ENCODE assay signal across 15 mouse cellular contexts in the genomic region with DNA sequence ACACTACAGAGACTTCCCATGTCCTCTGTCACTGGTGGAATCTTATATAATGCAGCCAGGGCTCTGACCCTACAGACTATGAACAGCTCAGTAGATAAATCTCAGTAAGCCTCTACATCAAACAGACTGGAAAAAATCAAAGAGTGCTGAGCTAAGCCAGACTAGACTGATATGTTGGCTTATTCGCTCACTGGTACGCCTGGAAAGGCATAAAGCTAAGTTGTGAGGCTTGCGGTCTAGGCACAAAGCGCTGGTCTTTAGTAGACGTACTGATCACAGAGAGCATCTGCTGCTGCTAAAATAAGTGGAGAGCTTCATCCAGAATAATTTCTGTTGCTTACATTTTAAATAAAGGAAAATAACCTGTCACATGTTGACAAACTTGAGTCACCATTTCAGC.
DNase-seq lines count a peak whose midpoint lies in the region; ATAC-seq and TF ChIP-seq lines count a peak whose summit lies in the region.
"Had no signal": no experiment of that assay in that cellular context is flagged by ENCODE, and none has a peak within 500 bp of the region (broad histone marks: within the 10 kb centered on the region; RNA-seq: fewer than 3 reads in every experiment).

No protein-coding gene starts in this region.

- intact Hi-C loops in left cerebral cortex, postnatal 25 days (cut with DNase I), result no loop called here

- no peaks in the 10 kb centered on the region for H3K9me3 ChIP-seq in heart, embryonic 13.5 days
- no peaks in the 10 kb centered on the region for H3K9me3 ChIP-seq in lung, embryonic 14.5 days (ENCODE audit: low read depth, low read length)
- H3K9me3 ChIP-seq in intestine, embryonic 16.5 days (ENCODE audit: control insufficient read depth, low read length), result no peaks in the 10 kb centered on the region
- H3K9me3 ChIP-seq: megakaryocyte, embryonic 14.5 days had no signal

- no peak overlapping the region for H3K4me2 ChIP-seq in heart, embryonic 13.5 days
- no peak overlapping the region for H3K4me2 ChIP-seq in lung, embryonic 14.5 days
- no peak overlapping the region for H3K4me2 ChIP-seq in intestine, embryonic 16.5 days (ENCODE audit: low read depth, low read length)

- WGBS in heart, embryonic 13.5 days, result 57% methylated on average over 5 of the region's 5 CpGs
- 72% methylated on average over 5 of the region's 5 CpGs for WGBS in lung, embryonic 14.5 days
- 65% methylated on average over 5 of the region's 5 CpGs for WGBS in intestine, embryonic 16.5 days

- H3K4me1 ChIP-seq in heart, embryonic 13.5 days, result peaks cover 55% of the 10 kb centered on the region
- peaks cover 37% of the 10 kb centered on the region for H3K4me1 ChIP-seq in lung, embryonic 14.5 days (ENCODE audit: insufficient read depth)
- peaks cover 33% of the 10 kb centered on the region for H3K4me1 ChIP-seq in intestine, embryonic 16.5 days (ENCODE audit: control insufficient read depth, insufficient read depth, low read length)
- H3K4me1 ChIP-seq: megakaryocyte, embryonic 14.5 days had no signal

- H3K4me3 ChIP-seq in heart, embryonic 13.5 days, result no peak overlapping the region
- no peak overlapping the region for H3K4me3 ChIP-seq in lung, embryonic 14.5 days (ENCODE audit: low read depth, low read length)
- H3K4me3 ChIP-seq in intestine, embryonic 16.5 days (ENCODE audit: low read length), result no peak overlapping the region
- H3K4me3 ChIP-seq: megakaryocyte, embryonic 14.5 days had no signal

- 0 out of 2 replicates have a peak, but pooled peaks cover 2% of the 10 kb centered on the region for H3K36me3 ChIP-seq in heart, embryonic 13.5 days
- peaks cover 2% of the 10 kb centered on the region; the same call in 1 of the 2 replicates for H3K36me3 ChIP-seq in lung, embryonic 14.5 days (ENCODE audit: insufficient read depth)
- H3K36me3 ChIP-seq in intestine, embryonic 16.5 days (ENCODE audit: control insufficient read depth, insufficient read depth, low read length), result no peaks in the 10 kb centered on the region; the same call in 1 of the 2 replicates

- no peaks in the 10 kb centered on the region for H3K27me3 ChIP-seq in heart, embryonic 13.5 days (replicated peaks)
- no peaks in the 10 kb centered on the region for H3K27me3 ChIP-seq in lung, embryonic 14.5 days (ENCODE audit: insufficient read depth, low read length)
- H3K27me3 ChIP-seq in intestine, embryonic 16.5 days (replicated peaks; ENCODE audit: control insufficient read depth, insufficient read depth, low read length), result no peaks in the 10 kb centered on the region
- H3K27me3 ChIP-seq: megakaryocyte, embryonic 14.5 days had no signal

- ATAC-seq in heart, embryonic 13.5 days (ENCODE audit: extremely low read depth, insufficient number of reproducible peaks, low FRiP score, low TSS enrichment), result no peak
- no peak for ATAC-seq in lung, embryonic 14.5 days (ENCODE audit: insufficient read depth)
- ATAC-seq in intestine, embryonic 16.5 days, result no peak

- peak overlapping the region; percentile 62 for H3K27ac ChIP-seq in heart, embryonic 13.5 days (replicated peaks)
- peak overlapping the region; percentile 30; the same call in 1 of the 2 replicates for H3K27ac ChIP-seq in lung, embryonic 14.5 days (ENCODE audit: low read depth)
- H3K27ac ChIP-seq in intestine, embryonic 16.5 days (ENCODE audit: low read length), result peak overlapping the region; percentile 33; the same call in 1 of the 2 replicates

- no peak for DNase-seq in heart, adult 18-20 months
- peak; percentile 29 for DNase-seq in lung, embryonic 14.5 days
- DNase-seq in lung, postnatal 14 days, result no peak
- DNase-seq in testis, postnatal 10 days (ENCODE audit: low spot score), result peak; percentile 30
- DNase-seq in left cerebral cortex, postnatal 25 days (ENCODE audit: low spot score in 2 of 2), result no peak
- DNase-seq: adrenal gland, postnatal 36 days; cerebellum, adult 11 months; cerebellum, postnatal 36 days; kidney, postnatal 25 days; layer of hippocampus, postnatal 36 days; right cerebral cortex, adult 18-20 months; thymus, adult 2 months had no signal

- H3K9ac ChIP-seq in heart, embryonic 13.5 days, result peak overlapping the region; percentile 40; the same call in 1 of the 2 replicates
- H3K9ac ChIP-seq in lung, embryonic 14.5 days, result no peak overlapping the region
- no peak overlapping the region for H3K9ac ChIP-seq in intestine, embryonic 16.5 days (ENCODE audit: low read depth, low read length)

- no peak for TF ChIP-seq CTCF in lung, embryonic 14.5 days (IDR thresholded peaks at IDR 0.05; ENCODE audit: low read depth)

Comparison
In these comparisons a context has a peak if more than half of its experiments do, and no peak if none do; other contexts are left out.
1. DNase-seq: peak in lung, embryonic 14.5 days (single experiment) and testis, postnatal 10 days (single experiment); none in heart, adult 18-20 months (0 of 2), lung, postnatal 14 days (single experiment) and left cerebral cortex, postnatal 25 days (0 of 2).
2. Peak in every context shown above with its lines, with median percentiles within 50 percentile points of each other: H3K27ac ChIP-seq.